In the genomic region with DNA sequence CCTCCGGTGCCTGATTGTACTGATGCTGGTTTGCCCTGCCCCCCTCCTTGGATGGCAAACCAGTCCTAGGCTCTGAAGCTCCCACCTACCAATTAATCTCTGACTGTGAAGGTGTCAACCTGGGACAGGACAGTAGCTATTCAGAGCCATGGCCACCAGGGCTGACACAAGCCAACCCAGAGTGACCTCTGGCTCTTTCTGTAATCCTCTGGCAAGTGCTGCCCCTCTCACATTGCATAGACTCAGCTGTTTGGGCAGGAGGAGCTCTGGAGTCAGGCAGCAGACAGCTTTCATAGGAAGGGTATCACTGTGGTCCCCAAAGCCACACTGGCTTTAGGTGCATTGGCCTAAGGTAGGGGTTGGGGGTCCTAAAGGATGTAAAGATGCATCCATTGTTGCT, we compare ENCODE assay signal across 16 mouse cellular contexts. TPM values are rescaled to one million over a fixed set of nuclear protein-coding genes. Genes with fewer than 3 reads are reported as not detected.
"Had no signal": no experiment of that assay in that cellular context is flagged by ENCODE, and none has a peak within 500 bp of the region (broad histone marks: within the 10 kb centered on the region; RNA-seq: fewer than 3 reads in every experiment).

No protein-coding gene starts in this region.

- H3K4me3 ChIP-seq: limb, embryonic 15.5 days; liver, embryonic 12.5 days; myocyte; neural tube, embryonic 15.5 days had no signal

- H3K4me2 ChIP-seq: limb, embryonic 15.5 days; liver, embryonic 12.5 days; lung, embryonic 14.5 days; neural tube, embryonic 15.5 days had no signal

- DNase-seq: kidney, adult 8-10 months; kidney, postnatal 25 days; layer of hippocampus, adult 9-11 months; layer of hippocampus, postnatal 36 days; midbrain, embryonic 14.5 days; right cerebral cortex, adult 18-20 months; right cerebral cortex, postnatal 25 days; thymus, adult 2 months; thymus, postnatal 25 days had no signal

- H3K27me3 ChIP-seq: limb, embryonic 15.5 days; liver, embryonic 12.5 days; neural tube, embryonic 15.5 days had no signal

- H3K9ac ChIP-seq: limb, embryonic 15.5 days; liver, embryonic 12.5 days; lung, embryonic 14.5 days; neural tube, embryonic 15.5 days had no signal

- ATAC-seq: liver, embryonic 12.5 days had no signal

- H3K36me3 ChIP-seq: limb, embryonic 15.5 days; liver, embryonic 12.5 days; neural tube, embryonic 15.5 days had no signal

- H3K27ac ChIP-seq: limb, embryonic 15.5 days; liver, embryonic 12.5 days; neural tube, embryonic 15.5 days; stomach, postnatal 0 days had no signal

- H3K4me1 ChIP-seq: liver, embryonic 12.5 days; neural tube, embryonic 15.5 days had no signal

RNA-seq across cellular contexts. Expression of a gene that starts 59.7 kb away (rescaled TPM):
- total RNA-seq: megakaryocyte-erythroid progenitor cell, adult 5-6 weeks had no signal
